Mouse (Mus musculus): Measurements from ENCODE around the gene Sytl2.

DNA sequence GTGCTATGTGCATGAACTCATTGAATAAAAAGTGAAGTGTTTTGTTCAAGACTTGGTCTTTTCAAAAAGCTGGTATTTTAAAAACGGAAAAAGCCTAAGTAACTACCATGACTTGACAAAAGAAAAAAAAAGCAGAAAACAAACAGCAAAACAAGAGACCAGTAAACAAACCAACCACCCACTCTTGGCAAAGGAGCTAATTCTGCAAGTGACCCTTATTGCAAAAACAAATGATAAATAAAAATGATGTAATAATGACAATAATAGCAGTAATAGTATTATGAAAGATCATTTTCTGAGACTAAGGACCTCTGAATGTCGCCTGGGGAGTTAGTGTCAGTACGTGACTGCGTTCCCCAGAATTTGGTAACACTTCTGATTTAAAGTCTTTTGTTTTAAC lies 140.0 kb downstream of the Sytl2 start:
- no peak for TF ChIP-seq CHD2 (IDR thresholded peaks at IDR 0.05; ENCODE audit: low read length)
- TF ChIP-seq ZMIZ1 (IDR thresholded peaks at IDR 0.05; ENCODE audit: low read depth, low read length), result no peak
- TF ChIP-seq ZNF384 (IDR thresholded peaks at IDR 0.05; ENCODE audit: low read depth, low read length), result no peak
- no peak for TF ChIP-seq EP300 (IDR thresholded peaks at IDR 0.05; ENCODE audit: low read depth in 1 of 2, low read length in 2 of 2)
- TF ChIP-seq RCOR1 (IDR thresholded peaks at IDR 0.05; ENCODE audit: low read depth, low read length), result no peak
- TF ChIP-seq CHD1 (IDR thresholded peaks at IDR 0.05; ENCODE audit: low read depth, low read length), result no peak
- TF ChIP-seq POLR2A (IDR thresholded peaks at IDR 0.05; ENCODE audit: control insufficient read depth in 1 of 2, insufficient read depth in 1 of 2, low read depth in 1 of 2, low read length in 2 of 2, poor library complexity in 1 of 2), result no peak
- TF ChIP-seq CTCF (IDR thresholded peaks at IDR 0.05 in 2 of 3, conservative IDR thresholded peaks at IDR 0.05 in 1 of 3; ENCODE audit: control insufficient read depth in 1 of 3, insufficient read depth in 1 of 3, low read depth in 2 of 3, low read length in 3 of 3, poor library complexity in 1 of 3, severe bottlenecking in 1 of 3), result no peak
- TF ChIP-seq MEF2A (IDR thresholded peaks at IDR 0.05; ENCODE audit: extremely low read depth, insufficient replicate concordance, low read depth, low read length, poor library complexity, severe bottlenecking), result no peak
- no peak for TF ChIP-seq TCF12 (IDR thresholded peaks at IDR 0.05; ENCODE audit: low read depth, low read length)
- no peak for TF ChIP-seq GATA1 (IDR thresholded peaks at IDR 0.05; ENCODE audit: low read depth, low read length)
- TF ChIP-seq TAL1 (IDR thresholded peaks at IDR 0.05; ENCODE audit: low read length), result no peak
- TF ChIP-seq GABPA (IDR thresholded peaks at IDR 0.05; ENCODE audit: low read depth, low read length), result no peak
